In genomic region chr16:30178596-30178995, GRCm38 (mm10) we compare ENCODE assay signal across 14 mouse cellular contexts.
A peak's percentile ranks its signal among the peaks of the same experiment; 100 is the strongest.
DNase-seq lines count a peak whose midpoint lies in the region; ATAC-seq and TF ChIP-seq lines count a peak whose summit lies in the region.
"Had no signal": no experiment of that assay in that cellular context is flagged by ENCODE, and none has a peak within 500 bp of the region (broad histone marks: within the 10 kb centered on the region; RNA-seq: fewer than 3 reads in every experiment).

No protein-coding gene starts in this region.

- H3K4me3 ChIP-seq in kidney, embryonic 16.5 days (ENCODE audit: low read length), result no peak overlapping the region
- peak overlapping the region; percentile 10; the same call in 1 of the 2 replicates for H3K4me3 ChIP-seq in G1E (ENCODE audit: low read depth, low read length)
- H3K4me3 ChIP-seq: heart, adult 2 months; layer of hippocampus, adult 2 months had no signal

- no peak overlapping the region for H3K4me2 ChIP-seq in kidney, embryonic 16.5 days (replicated peaks; ENCODE audit: low read depth, low read length)
- H3K4me2 ChIP-seq: lung, embryonic 14.5 days had no signal

- WGBS in kidney, embryonic 16.5 days, result 47% methylated on average over 6 of the region's 6 CpGs

- no peaks in the 10 kb centered on the region for H3K36me3 ChIP-seq in kidney, embryonic 16.5 days (ENCODE audit: insufficient read depth, low read length)
- no peaks in the 10 kb centered on the region for H3K36me3 ChIP-seq in G1E (replicated peaks)

- 0 out of 2 replicates have a peak, but pooled peaks cover 3% of the 10 kb centered on the region for H3K27me3 ChIP-seq in kidney, embryonic 16.5 days (ENCODE audit: insufficient read depth, low read length)
- no peaks in the 10 kb centered on the region for H3K27me3 ChIP-seq in G1E (ENCODE audit: insufficient read depth, low read length)

- no peaks in the 10 kb centered on the region for H3K9me3 ChIP-seq in kidney, embryonic 16.5 days (ENCODE audit: low read length)
- no peaks in the 10 kb centered on the region for H3K9me3 ChIP-seq in G1E (replicated peaks)

- no peak for TF ChIP-seq CTCF in G1E (IDR thresholded peaks at IDR 0.05; ENCODE audit: low read depth, low read length)

- ATAC-seq in kidney, embryonic 16.5 days (ENCODE audit: low FRiP score, low TSS enrichment), result peak; percentile 41; the same call in 1 of the 2 replicates
- ATAC-seq in G1E (ENCODE audit: extremely low read depth, insufficient number of reproducible peaks, low FRiP score, poor library complexity, severe bottlenecking), result peak; percentile 46
- 0 out of 2 replicates have a peak, but pooled peaks have one; percentile 10 for ATAC-seq in monocyte, adult 5-6 weeks (replicated peaks; ENCODE audit: insufficient number of reproducible peaks, low FRiP score, low TSS enrichment, poor library complexity, severe bottlenecking)
- ATAC-seq: CD4-positive, CD25-positive, alpha-beta regulatory T cell, adult 4 months had no signal

- no peak overlapping the region for H3K27ac ChIP-seq in kidney, embryonic 16.5 days (ENCODE audit: low read length)
- H3K27ac ChIP-seq: heart, adult 2 months; layer of hippocampus, adult 2 months had no signal

- DNase-seq in kidney, postnatal 4 days, result no peak
- DNase-seq in G1E (ENCODE audit: low spot score) (peak; percentile 55), ZHBTc4 (ENCODE audit: low read depth, low spot score) (peak; percentile 44)
- DNase-seq in ovary, postnatal 10 days (ENCODE audit: low spot score), result no peak
- DNase-seq in thymus, postnatal 0 days (ENCODE audit: low spot score), result no peak
- DNase-seq: adrenal gland, postnatal 36 days; cerebellum, adult 11 months; heart, adult 2 months; heart, postnatal 36 days; lung, embryonic 14.5 days had no signal

- peaks cover 27% of the 10 kb centered on the region for H3K4me1 ChIP-seq in kidney, embryonic 16.5 days (ENCODE audit: insufficient read depth, low read length)
- H3K4me1 ChIP-seq in G1E (ENCODE audit: insufficient read depth, low read depth, low read length), result peaks cover 87% of the 10 kb centered on the region

- no peak overlapping the region for H3K9ac ChIP-seq in kidney, embryonic 16.5 days (replicated peaks; ENCODE audit: low read length)
- H3K9ac ChIP-seq: lung, embryonic 14.5 days had no signal

Comparison
In these comparisons a context has a peak if more than half of its experiments do, and no peak if none do; other contexts are left out.
1. DNase-seq: peak in G1E (single experiment) and ZHBTc4 (single experiment); none in kidney, postnatal 4 days (0 of 2), ovary, postnatal 10 days (single experiment) and thymus, postnatal 0 days (single experiment).
2. Peak in every context shown above with its lines, with median percentiles within 50 percentile points of each other: ATAC-seq.